Mouse (Mus musculus): Measurements from ENCODE around the gene Miga1.

Gene Miga1

DNA sequence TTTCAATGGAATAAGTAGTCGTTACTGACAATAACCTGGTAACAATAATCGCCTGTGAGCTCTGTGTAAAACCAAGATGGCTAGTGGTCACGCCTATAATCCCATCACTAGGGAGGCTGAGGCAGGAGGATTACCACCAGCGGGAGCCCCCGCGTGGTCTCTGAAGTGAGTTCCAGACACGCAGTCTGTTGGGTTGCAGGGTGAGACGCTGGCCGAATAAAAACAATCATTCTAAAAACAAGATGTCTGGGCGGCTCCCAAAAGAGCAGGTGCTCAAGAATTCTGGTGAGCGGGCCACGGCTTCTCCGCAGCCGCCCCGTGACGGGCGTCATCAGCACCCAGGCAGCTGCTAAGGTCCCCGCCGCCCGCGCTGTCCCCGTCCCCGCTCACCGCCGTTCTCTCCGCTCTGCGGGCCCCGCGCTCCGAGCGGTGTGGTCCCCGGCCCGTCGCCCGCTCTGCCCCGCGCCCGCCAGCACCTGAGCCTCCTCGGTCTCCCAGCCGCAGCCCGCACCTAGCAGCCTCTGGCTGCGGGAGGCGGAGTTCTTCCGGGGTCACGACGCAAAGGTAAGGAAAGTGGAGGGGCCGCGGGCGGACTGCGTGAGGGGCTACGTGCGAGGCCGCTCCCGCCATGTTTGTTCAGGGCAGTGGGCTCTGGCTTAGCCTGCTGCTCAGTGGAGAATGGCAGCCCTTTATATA lies at the start of gene Miga1:
Miga1 (minus strand) TSS at position 546 of the 696 bp plus-strand sequence.
- DNase-seq (ENCODE audit: low spot score), result peak; percentile 83

DNA sequence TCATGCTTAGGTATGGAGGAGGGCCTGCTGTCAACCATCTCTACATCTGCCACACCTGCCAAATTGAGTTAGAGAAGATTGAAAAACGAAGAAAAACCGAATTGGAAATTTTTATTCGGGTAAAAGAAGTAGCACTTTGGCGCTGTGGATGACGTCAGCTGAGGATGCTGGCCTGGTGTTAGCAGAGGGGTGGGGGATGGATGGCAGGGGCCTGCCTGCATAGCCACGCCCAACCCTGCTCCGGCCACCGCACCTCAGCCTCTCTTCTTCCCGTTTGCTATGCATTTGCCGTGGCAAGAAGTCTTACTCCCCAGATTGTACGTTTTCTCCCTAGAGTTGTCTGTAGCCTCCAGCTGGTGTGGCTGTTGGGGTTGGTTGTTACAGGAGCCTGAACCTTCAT lies 43.9 kb upstream of the Miga1 start:
- no peak for DNase-seq (ENCODE audit: low spot score)

DNA sequence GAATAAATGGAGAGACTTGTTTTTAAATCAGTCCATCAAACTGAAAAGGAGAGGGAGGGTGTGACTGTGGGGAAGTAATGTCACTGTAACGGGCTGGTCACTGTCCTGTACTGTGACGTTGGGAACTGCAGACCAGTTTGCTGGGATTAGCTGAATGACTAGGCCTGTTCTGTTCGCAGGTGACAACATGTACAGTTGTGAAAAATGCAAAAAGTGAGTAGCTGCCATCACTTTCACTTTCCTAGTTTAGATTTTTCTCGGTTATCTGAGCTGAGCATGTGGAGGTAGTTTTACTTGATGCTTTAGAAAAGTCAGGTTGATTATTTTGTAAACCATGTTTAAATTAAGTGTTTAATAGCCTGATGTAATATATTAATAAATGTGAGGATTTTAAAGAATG lies 35.9 kb upstream of the Miga1 start:
- no peak for DNase-seq (ENCODE audit: low spot score)

DNA sequence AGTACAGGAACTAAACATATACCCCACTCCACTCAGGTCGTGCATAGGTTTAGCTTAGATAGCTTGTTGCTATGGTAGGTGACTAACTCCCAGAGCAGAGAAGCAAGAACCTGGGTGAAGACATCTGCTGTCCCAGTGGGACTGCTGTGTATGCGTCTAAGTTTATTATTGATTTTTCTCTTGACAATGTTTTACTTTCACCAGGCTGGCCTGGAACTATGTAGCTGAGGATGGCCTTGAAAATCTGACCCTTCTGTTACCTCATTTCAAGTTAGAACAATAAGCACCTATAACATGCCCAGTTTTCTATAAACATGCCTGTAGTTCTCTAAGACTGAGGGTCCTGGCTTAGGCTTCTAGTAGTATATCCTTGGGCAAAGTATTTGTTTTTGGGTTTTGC lies 24.0 kb upstream of the Miga1 start:
- DNase-seq (ENCODE audit: low spot score), result no peak

DNA sequence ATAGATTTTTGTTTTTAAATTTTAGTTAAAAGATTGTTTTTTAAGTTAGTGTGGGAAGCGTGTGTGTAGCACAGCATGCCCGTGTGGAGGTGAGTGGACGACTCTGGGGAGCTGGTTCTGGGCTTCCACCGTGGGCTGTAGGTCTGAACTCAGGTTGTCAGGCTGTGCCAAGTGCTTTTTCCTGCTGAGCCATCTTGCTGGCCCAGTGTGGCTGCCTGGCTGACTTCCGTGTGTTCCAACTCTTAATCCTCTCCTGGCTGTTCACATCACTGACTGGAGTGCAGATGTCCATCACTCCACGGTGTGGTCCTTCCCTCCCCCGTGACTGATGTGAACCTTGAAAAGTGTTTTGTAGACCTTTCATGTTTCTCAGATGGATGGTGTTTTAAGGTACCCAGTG lies 18.9 kb upstream of the Miga1 start:
- no peak for DNase-seq (ENCODE audit: low spot score)

DNA sequence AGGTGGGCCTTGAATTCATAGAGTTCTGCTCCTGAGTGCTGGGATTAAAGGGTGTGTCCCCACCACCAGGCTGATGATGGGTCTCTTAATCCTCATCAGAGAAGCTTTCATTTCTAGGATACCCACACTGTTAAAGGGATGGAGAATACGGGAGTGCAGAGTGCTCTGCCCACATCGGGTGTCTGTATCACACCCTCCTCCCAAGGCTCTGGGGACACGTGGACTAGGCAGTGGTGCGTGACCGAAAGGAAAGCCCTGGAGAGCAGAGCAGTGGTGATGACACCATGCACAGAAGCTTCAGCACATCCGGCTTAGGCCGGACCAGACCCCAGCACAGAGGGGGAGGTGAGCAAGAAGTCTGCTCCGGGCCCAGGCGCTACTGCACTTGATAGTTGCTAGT lies 16.5 kb upstream of the Miga1 start:
- no peak for DNase-seq (ENCODE audit: low spot score)

DNA sequence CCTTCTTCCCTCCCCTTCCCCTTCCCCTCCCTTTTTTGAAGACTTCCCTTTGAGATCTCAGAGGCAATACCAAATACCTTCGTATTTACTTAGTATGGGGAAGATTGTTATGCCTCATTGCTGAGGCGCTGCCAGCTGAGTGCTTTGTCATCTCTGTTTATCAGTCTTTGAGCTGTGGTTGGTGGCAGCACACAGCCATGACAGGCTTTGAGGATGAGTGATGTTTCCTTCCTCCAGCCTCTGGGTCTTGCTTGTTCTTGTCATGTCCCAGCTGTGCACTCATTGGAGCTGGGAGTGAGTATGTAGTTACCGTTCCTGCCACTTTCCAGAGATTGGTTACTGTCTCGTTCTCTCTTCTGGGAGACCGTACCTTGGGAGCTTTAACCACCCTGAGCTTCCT lies 15.2 kb upstream of the Miga1 start:
- no peak for DNase-seq (ENCODE audit: low spot score)

DNA sequence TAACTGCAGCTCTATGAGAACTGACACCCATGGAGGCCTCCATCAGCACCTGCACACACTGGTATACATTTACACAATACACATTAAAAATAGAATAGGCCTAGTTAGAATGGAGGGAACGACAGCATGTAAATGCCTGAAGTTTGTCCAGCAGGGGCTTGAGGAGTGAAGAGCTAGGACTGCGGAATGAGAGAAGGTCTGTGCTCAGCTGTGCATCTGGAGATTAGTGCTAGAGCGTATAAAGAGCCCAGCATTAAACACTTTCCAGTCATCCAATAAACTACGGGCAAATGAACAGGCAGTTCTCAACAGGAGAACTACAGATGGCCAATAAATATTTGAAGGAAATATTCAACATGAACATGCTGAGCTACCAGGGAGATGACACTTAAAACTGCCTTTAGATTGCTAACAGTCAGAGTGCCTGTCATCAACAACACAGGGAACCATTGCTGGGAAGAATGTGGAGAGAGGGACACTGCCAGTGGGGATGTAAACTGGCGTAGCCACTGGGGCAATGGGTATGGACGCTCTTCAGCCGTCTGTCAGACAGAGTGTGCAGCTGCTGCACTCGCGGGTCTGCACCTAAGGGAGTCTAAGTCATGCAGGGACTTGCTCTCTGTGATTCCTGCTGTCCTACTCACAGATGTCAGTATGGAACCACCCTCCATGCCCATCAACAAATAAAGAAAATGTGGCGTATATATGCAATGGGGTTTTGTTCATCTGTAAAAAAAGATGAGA lies 13.4 kb upstream of the Miga1 start:
- peak; percentile 43 for DNase-seq (ENCODE audit: low spot score)

DNA sequence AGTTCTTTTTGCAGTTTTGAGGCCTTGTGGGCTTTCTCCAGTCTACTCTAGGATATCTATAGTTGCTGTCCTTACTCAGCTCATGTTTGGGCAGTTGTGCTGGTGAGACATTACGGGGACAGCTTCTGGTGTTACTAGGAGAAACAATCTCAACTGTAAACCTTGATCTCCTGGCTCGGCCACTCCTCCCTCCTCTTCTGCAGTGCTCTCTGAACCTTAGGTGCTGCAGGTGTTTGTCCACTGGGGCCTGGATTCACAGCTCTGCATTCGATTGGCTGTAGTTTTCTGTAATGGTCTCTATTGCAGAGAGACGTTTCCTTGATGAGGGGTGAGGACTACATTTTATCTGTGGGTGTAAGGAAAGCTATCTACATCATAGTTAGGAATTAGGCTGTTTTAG lies 12.1 kb upstream of the Miga1 start:
- DNase-seq (ENCODE audit: low spot score), result no peak

DNA sequence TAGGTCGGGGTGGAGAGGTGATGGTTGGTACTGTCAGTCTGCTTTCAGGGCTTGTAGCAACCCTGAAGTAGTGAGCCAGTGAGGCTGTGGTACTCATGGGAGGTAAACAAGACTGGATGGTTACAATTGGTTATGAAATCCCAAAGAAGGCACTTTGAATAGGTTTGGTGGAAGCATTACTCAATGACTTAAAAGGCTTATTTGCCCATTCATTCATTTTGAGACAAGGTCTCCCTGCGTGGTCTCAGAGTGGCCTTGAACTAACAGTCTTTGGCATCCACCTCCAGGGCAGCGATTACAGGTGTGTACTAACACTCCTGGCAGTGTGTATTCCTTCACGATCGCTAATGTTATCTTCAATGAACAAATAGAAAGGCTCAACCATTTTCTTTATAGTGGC lies 10.8 kb upstream of the Miga1 start:
- DNase-seq (ENCODE audit: low spot score), result no peak

DNA sequence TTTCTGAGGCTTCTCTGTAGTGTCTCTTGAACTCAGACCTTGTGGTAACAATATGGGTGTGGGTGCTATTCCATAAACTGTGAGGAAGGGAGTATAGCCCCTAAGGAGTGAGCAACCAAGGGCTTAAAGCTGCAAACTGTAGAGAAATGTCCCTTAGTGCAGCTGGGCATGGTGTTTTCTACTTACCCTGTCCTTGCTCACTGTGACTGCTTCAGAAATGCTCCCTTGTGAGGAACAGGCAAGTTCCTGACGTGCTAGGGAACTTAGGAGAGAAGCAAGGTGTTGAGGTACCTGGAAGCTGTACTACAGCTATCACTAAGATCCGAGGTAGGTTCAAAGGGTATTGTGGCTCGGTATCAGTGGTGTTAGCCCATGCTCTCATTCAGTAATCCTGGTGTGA lies 10.2 kb upstream of the Miga1 start:
- no peak for DNase-seq (ENCODE audit: low spot score)

DNA sequence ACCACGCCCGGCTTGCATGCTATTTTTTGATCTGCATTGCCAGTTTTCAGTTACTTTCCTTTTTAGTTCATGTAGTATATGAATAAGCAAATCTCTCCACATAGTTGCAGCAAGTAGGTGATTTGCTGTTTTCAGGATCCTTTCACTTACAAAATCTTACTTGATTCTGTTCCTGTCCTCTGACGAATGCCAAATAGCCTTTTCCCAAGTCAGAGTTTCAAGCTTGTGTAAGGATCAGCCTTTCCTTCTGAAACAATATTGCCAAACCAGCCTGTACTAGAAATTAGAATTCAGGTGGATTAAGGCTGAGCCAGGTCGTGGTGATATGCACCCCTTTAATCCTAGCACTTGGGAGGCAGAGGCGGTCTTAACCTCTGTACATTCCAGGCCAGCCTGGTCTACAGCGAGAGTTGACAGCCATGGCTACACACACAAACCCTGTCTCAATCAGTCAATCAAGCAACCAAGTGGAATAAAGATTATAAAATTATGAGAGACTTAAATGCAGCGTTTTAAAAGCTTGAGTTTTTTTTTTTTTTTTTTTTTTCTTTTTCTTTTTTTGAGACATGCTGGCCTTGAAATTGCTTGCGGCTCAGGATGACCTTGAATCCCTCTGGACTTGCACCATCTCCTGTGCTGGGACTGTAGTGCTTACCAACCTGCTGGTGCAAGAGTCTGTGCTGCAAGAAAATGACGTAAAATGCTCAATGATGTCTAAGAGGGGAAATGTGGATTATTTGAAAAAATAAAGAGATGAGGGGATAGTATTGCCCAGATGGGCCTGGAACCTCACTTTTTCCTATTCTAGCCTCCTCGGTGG lies 8.0 kb upstream of the Miga1 start:
- DNase-seq (ENCODE audit: low spot score), result no peak

DNA sequence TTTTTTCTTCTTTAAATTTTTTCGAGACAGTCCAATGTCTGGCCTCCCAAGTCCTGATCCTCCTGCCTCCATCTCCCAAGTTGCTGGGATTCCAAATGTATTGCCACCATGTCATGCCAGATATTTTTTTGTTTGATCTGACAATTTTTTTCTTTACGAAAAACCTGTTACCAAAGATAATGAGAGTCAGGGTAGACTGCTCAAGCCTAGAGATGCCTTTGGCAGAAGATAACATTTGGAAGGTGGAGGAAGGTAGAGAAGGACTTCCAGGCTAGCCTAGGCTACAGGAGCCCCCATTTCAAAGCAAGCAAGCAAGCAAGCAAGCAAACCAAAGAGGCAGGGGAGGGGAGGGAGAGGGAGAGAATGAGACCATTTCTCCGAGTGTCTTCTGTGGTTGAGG lies 7.0 kb upstream of the Miga1 start:
- no peak for DNase-seq (ENCODE audit: low spot score)

DNA sequence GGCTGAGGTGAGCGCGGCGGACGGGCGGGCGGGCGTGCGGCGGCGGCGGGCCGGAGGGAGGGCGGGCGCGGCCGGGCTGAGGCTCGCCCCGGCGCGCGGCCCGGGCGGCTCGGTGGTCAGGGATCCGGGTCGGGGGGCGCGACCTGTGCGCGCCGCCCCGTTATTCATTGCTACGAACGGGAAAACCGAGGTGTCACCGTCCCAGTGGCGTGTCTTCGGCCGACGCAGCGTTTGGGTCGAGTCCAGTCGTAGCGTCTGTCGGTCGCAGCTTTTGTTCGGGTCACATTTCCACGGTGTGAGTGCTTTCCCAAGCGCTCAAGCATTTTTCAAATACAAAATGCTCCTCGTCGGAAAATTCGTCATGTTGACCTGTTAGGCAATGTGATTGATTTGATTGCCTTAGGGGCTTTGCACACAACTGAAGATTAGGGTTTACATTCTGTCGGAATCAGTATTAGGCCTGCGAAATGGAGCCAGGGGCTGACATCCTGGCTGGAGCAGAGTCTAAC lies 6.5 kb upstream of the Miga1 start:
- DNase-seq (ENCODE audit: low spot score), result no peak

DNA sequence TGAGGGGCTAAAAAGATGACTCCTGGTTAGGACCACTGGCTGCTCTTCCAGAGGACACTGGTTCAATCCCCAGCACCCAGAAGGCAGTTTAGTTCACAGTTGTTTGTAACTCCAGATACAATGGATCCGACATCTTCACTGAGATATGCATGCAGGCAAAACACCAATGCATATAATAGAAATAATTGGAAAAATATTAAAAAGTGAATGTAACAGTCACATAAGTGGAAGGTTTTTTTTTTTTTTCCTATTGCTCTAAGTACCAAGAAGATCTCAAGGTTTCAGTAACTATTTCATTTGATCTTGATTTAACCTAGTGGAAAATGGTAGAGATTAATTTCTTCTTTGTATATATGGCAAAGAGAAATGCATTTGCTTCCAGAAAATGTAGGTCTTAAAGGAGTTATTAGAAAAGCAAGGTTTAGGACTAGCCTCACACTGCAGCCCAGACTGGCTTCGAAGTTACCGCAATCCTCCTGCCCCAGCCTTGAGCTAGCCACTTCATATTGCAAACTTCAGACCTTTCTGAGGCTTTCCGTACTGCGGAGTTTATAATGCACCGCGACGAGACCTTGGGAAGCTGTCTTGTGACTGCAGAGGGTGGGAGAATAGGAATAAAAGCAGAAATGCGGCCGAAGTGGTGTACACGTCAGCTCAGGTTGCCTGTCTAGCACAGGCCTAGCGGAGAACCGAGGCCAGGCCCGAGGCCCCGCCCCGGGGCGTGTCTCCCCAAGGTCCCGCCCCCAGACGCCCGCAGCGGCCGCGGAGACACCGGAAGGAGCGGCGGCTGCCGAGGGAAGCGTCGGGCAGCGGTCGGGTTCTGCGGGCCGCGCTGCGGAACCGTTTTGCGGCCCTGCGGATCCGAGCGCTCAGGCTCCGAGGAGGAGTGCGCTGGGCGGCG lies 5.8 kb upstream of the Miga1 start, which contains the start of gene Usp33:
Usp33 (plus strand) TSS at position 747 of the 901 bp plus-strand sequence.
- DNase-seq (ENCODE audit: low spot score), result peak; percentile 94

DNA sequence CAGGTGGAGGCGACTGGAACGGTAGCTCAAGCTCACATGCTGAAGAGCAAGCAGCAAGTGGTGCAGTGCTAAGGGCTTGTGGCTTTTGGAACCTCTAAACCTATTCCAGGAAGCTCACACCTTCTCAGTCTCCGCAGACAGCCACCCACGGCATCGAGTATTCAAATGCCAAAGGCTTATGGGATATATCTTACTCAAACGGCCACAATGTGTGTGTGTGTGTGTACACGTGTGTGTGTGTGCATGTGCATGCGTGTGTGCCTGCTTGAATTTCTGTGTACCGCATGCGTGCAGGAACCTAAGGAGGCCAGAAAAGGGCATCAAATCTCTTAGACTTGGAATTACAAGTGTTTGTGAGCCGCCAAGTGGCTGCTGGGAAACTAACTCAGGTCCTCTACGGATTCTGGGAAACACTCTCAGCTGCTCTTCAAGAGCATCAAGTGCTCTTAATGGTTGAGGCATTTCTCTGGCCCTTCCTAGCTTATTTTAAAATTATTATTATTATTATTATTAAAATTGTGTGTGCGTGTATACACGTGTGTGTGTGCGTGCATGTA lies 2.8 kb upstream of the Miga1 start:
- no peak for DNase-seq (ENCODE audit: low spot score)

DNA sequence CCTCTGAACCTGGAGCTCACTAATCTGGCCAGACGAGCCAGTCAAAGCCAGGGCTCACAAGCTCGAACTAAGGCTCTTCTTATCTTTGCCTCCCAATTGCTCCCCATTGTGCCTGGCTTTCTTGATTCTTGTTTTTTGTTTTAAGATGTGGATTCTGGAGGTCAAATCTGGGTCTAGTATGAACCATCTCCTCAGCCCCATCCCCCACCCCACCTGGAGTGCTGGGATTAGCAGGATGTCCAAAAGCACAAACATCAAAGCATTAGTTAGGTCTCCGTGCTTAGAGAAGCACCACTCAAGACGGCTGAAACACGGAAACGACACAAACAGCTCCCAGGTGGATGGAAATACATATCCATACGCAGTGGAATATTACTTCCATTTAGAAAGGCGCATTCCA lies 4.1 kb downstream of the Miga1 start:
- DNase-seq (ENCODE audit: low spot score), result no peak

DNA sequence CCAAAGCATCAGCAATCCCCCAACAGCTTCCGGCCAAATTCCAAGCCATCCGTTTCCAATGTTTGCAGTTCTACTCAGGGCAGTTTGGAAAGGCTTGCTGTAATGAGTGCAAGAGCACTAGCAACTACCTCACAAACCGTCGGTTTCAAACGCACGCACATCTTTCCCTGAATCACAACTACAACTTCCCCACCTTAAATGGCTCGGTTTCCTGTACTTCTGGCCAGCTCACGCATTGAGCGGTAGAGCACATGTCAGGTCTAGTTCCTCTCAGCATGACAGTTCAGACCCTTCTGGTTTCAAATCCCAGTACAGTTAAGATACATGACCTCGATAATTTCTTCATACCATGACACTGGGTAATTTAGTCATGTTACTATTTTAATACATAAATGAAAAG lies 6.6 kb downstream of the Miga1 start:
- DNase-seq (ENCODE audit: low spot score), result no peak

DNA sequence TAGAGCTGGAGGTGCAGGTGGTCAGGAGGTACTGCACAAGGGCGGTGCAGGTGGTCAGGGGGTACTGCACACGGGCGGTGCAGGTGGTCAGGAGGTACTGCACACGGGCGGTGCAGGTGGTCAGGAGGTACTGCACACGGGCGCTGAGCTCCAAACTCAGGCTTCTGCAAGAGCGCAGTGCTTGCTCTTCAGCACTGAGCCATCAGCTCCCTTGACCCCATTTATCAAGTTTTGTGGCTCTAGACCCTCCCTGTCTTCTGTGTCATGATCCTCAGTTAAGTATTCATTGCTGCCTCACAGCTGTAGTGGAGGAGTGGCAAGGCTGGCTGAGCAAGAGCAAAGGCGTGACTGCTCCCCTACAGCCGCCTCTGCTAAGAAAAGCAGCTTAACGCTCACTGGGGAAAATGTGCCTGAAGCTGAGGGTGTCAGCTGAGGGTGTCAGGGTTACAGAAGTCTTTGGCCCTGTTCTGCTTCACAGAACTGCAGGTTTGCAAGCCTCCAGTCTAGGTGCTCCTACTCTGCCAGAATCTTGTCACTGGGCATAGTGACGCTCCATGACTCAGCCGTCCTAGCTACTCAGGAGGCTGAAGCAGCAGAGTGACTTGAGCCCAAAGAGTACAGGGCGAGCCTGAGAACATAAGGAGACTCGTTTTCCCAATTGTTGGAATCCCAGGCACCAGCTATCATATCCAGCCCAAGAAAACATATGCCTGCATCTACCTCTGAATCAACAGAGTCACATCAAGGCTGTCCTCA lies 7.5 kb downstream of the Miga1 start:
- DNase-seq (ENCODE audit: low spot score), result no peak

DNA sequence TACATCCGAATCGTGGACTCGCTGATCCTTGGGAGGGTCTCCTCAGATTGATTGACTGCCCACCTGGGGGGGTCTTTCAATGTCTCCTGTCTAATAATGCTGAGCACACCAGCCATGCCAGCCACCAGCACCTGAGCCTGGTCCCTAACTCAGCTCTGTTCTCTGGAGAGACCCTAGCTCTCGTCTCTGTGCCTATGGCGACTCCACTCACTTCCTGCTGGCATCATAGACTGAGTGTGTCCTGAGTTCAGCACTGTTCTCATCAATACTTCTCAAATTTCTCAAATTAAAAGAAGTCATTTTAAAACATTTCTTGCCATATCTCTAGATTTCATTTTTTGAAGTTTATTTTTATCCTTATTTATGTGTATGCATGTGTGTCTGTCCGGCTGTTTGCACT lies 8.1 kb downstream of the Miga1 start:
- DNase-seq (ENCODE audit: low spot score), result no peak
